Mouse (Mus musculus) CH12.LX (cell line): ENCODE data around the gene Tfap2a. TPM values are rescaled to one million over a fixed set of nuclear protein-coding genes. Genes with fewer than 3 reads are reported as not detected.

Experiments used
- DNase-seq: peaks from one replicate; pipeline ENCODE4 v3.0.0-alpha.2; 2013; ENCODE audit errors: extremely low read depth
- H3K27ac ChIP-seq: 2 replicates; pipeline ENCODE4 v1.5.1; 2012; ENCODE audit warnings: low read depth, mild to moderate bottlenecking, control low read depth, moderate library complexity; ENCODE audit not compliant: insufficient read depth
- H3K27me3 ChIP-seq: replicated peaks from 2 replicates; pipeline ENCODE3; 2012; ENCODE audit warnings: inconsistent platforms
- H3K36me3 ChIP-seq, 2 experiments: replicated peaks in 1 of 2; 2 replicates each; pipeline versions ENCODE3 to v1.6.1; 2012; ENCODE audit warnings: inconsistent platforms in 1 of 2, low read length in 1 of 2, mild to moderate bottlenecking in 1 of 2, mixed read lengths in 1 of 2, moderate library complexity in 1 of 2; ENCODE audit not compliant: control insufficient read depth in 1 of 2, insufficient read depth in 1 of 2
- H3K4me1 ChIP-seq, 2 experiments: 2 replicates each; pipeline ENCODE4 v1.6.1; 2012; ENCODE audit warnings: inconsistent platforms in 1 of 2, moderate library complexity in 1 of 2; ENCODE audit not compliant: insufficient read depth in 2 of 2, control insufficient read depth in 1 of 2
- H3K4me2 ChIP-seq: 2 replicates; pipeline ENCODE4 v1.6.1; 2012; ENCODE audit warnings: low read depth, mild to moderate bottlenecking, control low read depth; ENCODE audit not compliant: poor library complexity, insufficient read depth, severe bottlenecking
- H3K4me3 ChIP-seq, 3 experiments: fragments of 150-350 bp in 1 of 3; sonication (generic) in 1 of 3; replicated peaks in 1 of 3; 2 replicates each; pipeline versions ENCODE3 to v1.5.1; 2011 to 2012; ENCODE audit warnings: low read depth in 2 of 3, low read length in 2 of 3, mild to moderate bottlenecking in 2 of 3, moderate library complexity in 2 of 3, control low read depth in 1 of 3, improper control_type of control experiment in 1 of 3, inconsistent platforms in 1 of 3, mixed read lengths in 1 of 3; ENCODE audit not compliant: poor library complexity in 1 of 3
- H3K79me2 ChIP-seq: replicated peaks from 2 replicates; pipeline ENCODE4 v1.6.1; 2012; ENCODE audit warnings: mild to moderate bottlenecking, moderate library complexity; ENCODE audit not compliant: control insufficient read depth, poor library complexity, insufficient read depth, severe bottlenecking; ENCODE audit errors: extremely low read depth
- H3K9ac ChIP-seq: 2 replicates; pipeline ENCODE4 v1.6.1; 2012; ENCODE audit warnings: low read depth, mild to moderate bottlenecking, control low read depth, moderate library complexity; ENCODE audit not compliant: insufficient read depth
- H3K9me3 ChIP-seq: replicated peaks from 2 replicates; pipeline ENCODE3; 2012; ENCODE audit warnings: low read length, inconsistent platforms, mixed read lengths
- BHLHE40 ChIP-seq: IDR thresholded peaks from 2 replicates; pipeline ENCODE4 v1.6.1; 2011; ENCODE audit warnings: mild to moderate bottlenecking, low read depth, low read length, improper control_type of control experiment
- JUND ChIP-seq: conservative IDR thresholded peaks from 2 replicates; pipeline ENCODE4 v1.6.1; 2011; ENCODE audit warnings: low read depth, low read length, improper control_type of control experiment
- MAX ChIP-seq: IDR thresholded peaks from 2 replicates; pipeline ENCODE4 v1.6.1; 2011; ENCODE audit warnings: low read length, improper control_type of control experiment
- MXI1 ChIP-seq: IDR thresholded peaks from 2 replicates; pipeline ENCODE4 v1.6.1; 2011; ENCODE audit warnings: mild to moderate bottlenecking, low read depth, low read length, improper control_type of control experiment
- PAX5 ChIP-seq: IDR thresholded peaks from 2 replicates; pipeline ENCODE4 v1.6.1; 2012; ENCODE audit warnings: low read length, inconsistent platforms, mixed read lengths
- POLR2A ChIP-seq: IDR thresholded peaks from 2 replicates; pipeline ENCODE4 v1.6.1; 2011; ENCODE audit warnings: low read depth, mild to moderate bottlenecking, improper control_type of control experiment, low read length
- POLR2AphosphoS2 ChIP-seq: IDR thresholded peaks from 2 replicates; pipeline ENCODE4 v1.6.1; 2011; ENCODE audit warnings: low read depth, low read length, improper control_type of control experiment
- TCF12 ChIP-seq: IDR thresholded peaks from 2 replicates; pipeline ENCODE4 v1.6.1; 2014; ENCODE audit warnings: low read depth, mild to moderate bottlenecking, inconsistent platforms, low read length, improper control_type of control experiment
- USF1 ChIP-seq: IDR thresholded peaks from 2 replicates; pipeline ENCODE4 v1.6.1; 2014; ENCODE audit warnings: low read depth, mild to moderate bottlenecking, inconsistent platforms, low read length, improper control_type of control experiment
- ZMIZ1 ChIP-seq: IDR thresholded peaks from 2 replicates; pipeline ENCODE4 v1.6.1; 2012; ENCODE audit warnings: low read depth, mild to moderate bottlenecking, inconsistent platforms, low read length, improper control_type of control experiment
- dilution Hi-C: fragments of 300-500 bp; cut with MboI; formaldehyde crosslinking; loops from 2 replicates; pipeline ENCODE4 v1.14.3; 2020; ENCODE audit warnings: low sequenced_read_pairs; ENCODE audit not compliant: extremely low pct_unique_long_range_greater_than_20kb, extremely low pct_ligation_motif_present
- in situ Hi-C: fragments of 300-500 bp; cut with MboI; formaldehyde crosslinking; loops from 3 replicates; pipeline ENCODE4 v1.14.3; 2019; ENCODE audit warnings: low sequenced_read_pairs, low pct_ligation_motif_present, low pct_unique_long_range_greater_than_20kb, mixed read lengths
- polyA plus RNA-seq: library from polyadenylated mRNA; unstranded; fragments of >175 nt; gene quantifications from 2 replicates; pipeline ENCODE4 v1.2.1, GENCODE M21; 2012; ENCODE audit warnings: low read depth; ENCODE audit not compliant: insufficient read length
- total RNA-seq, 2 experiments: library from RNA; depleted of rRNA; stranded (reverse); fragments of 300-350 nt in 1 of 2; fragments of >200 nt in 1 of 2; gene quantifications; 2 replicates each; pipeline ENCODE4 v1.2.3; 2012 to 2014

The Tfap2a gene
- total and polyA plus RNA-seq, 3 experiments = not detected

GRCm38 (mm10) chr13:40737099-40737498 is 1.1 kb downstream of the Tfap2a start:
- dilution Hi-C loops = no loop called here
- no peak overlapping the region for H3K4me3 ChIP-seq
- no peak overlapping the region for H3K27ac ChIP-seq
- in situ Hi-C loops = no loop called here
- no peak overlapping the region for H3K9ac ChIP-seq
- no peaks in the 10 kb centered on the region for H3K27me3 ChIP-seq
- no peaks in the 10 kb centered on the region for H3K36me3 ChIP-seq
- no peaks in the 10 kb centered on the region for H3K79me2 ChIP-seq
- DNase-seq = no peak
- H3K4me1 ChIP-seq = no peaks in the 10 kb centered on the region
- H3K9me3 ChIP-seq = peaks cover 39% of the 10 kb centered on the region
- no peak overlapping the region for H3K4me2 ChIP-seq
- no peak for TF ChIP-seq ZMIZ1

- H3K9ac ChIP-seq = no peak overlapping the region
- dilution Hi-C loops = no loop called here
- no peak overlapping the region for H3K4me3 ChIP-seq
- peaks cover 48% of the 10 kb centered on the region for H3K9me3 ChIP-seq
- H3K27me3 ChIP-seq = no peaks in the 10 kb centered on the region
- TF ChIP-seq TCF12 (no peak), PAX5 (no peak), BHLHE40 (no peak), POLR2A (no peak), POLR2AphosphoS2 (no peak)
- TF ChIP-seq, all 38 proteins: peak for 0
- no peak overlapping the region for H3K27ac ChIP-seq
- H3K4me1 ChIP-seq = no peaks in the 10 kb centered on the region
- no peak overlapping the region for H3K4me2 ChIP-seq
- H3K36me3 ChIP-seq = no peaks in the 10 kb centered on the region
- no peak for DNase-seq
- no peaks in the 10 kb centered on the region for H3K79me2 ChIP-seq
- in situ Hi-C loops = no loop called here
These were observed 1.9 kb downstream of the Tfap2a start for GRCm38 (mm10) chr13:40736107-40736780.

GRCm38 (mm10) chr13:40735416-40736106 is 2.6 kb downstream of the Tfap2a start:
- dilution Hi-C loops = no loop called here
- no peak for DNase-seq
- in situ Hi-C loops = no loop called here
- Histone ChIP-seq H3K4me3 (no peak overlapping the region), H3K4me2 (no peak overlapping the region), H3K79me2 (no peaks in the 10 kb centered on the region), H3K27me3 (no peaks in the 10 kb centered on the region), H3K4me1 (no peaks in the 10 kb centered on the region), H3K27ac (no peak overlapping the region), H3K36me3 (no peaks in the 10 kb centered on the region), H3K9ac (no peak overlapping the region), H3K9me3 (peaks cover 53% of the 10 kb centered on the region)
- no peak for TF ChIP-seq MAX
- TF ChIP-seq JUND = no peak
- TF ChIP-seq MXI1 = no peak
- no peak for TF ChIP-seq USF1
